Mouse (Mus musculus) lung, postnatal 14 days (tissue): ENCODE data around the gene Gemin2.

Source experiments
- DNase-seq: peaks from one replicate; pipeline ENCODE4 v3.0.0; 2021

The Gemin2 gene

DNA sequence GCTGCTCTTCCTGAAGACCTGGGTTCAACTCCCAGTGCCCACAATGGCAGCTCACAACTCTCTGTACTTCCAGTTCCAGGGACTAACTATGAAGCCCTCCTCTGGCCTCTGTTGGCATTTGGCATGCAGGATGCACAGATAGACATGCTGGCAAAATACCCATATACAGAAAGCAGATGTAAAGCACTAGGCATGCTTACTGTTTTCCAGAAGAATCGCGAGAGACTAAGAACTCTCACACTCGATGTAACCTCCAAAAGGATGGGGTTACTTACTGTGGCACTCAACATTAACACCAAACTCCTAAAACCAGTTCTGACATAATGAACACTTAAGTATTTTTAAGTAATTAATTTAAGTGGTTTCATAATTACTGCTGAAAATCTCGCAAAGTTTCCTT is 47.1 kb downstream of the Gemin2 start:
- no peak for DNase-seq

DNA sequence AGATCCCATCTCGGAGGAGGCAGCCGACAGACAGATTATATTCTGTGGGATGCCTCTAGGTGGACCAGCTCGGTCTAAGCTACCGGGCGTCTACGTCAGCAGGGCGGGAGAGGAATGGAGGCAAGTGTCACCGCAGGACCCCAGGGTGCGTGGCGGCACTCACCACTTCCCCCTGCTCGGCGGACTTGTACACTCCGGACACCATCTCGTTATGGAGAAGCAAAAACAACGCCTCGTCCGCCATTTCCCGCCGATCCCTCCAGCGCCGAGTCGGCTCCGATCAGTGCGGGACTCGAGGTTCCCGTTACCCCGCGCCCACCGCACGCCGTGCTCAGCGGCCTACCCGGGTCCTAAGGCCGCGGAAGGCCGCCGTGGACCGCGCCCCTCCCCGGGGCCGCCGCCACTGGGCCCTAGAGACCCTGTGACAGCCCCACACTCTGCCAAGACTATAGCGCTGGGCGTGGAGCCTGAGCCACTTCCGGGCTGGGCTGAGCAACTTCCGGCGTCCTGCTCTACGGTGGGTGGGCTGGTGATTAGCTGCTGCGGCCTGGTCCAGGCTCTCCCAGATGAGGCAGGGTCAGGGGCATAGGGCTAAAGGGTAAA is 47.9 kb downstream of the Gemin2 start, which contains the start of gene Trappc6b:
TSS of gene Trappc6b (minus strand) at position 480 of the 603 bp plus-strand sequence.
- peak; percentile 82 for DNase-seq

DNA sequence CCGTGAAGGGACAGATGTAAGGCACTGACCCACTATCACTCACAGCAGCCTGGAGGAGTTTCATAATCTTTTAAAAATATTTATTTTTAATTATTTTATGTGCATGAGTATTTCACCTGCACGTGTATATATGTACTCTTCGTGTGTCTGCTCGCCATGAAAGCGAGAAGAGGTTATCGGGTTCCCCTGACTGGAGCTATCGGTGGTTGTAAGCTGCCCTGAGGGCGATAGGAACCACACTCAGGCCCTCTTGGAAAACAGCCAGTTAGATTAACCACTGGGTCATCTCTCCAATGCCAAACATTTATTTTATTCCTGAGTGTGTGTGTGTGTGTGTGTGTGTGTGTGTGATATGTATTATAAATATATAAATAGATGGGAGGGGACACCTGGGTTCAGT is 51.6 kb downstream of the Gemin2 start:
- no peak for DNase-seq

DNA sequence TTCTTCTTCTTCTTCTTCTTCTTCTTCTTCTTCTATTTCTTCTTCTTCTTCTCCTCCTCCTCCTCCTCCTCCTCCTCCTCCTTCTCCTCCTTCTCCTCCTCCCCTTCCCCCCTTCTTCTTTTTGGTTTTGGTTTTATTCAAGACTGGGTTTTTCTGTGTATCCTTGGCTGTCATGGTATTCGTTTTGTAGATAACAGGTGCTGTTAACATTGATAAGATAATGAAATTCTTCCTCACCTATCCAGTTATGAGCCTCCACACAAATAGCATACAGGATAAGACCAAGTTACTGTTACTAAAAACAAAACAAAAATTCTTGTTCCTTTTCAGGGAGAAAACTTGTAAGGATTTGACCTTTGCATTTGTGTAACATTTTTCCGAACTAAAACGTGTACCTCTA is 52.6 kb downstream of the Gemin2 start:
- DNase-seq, result no peak

DNA sequence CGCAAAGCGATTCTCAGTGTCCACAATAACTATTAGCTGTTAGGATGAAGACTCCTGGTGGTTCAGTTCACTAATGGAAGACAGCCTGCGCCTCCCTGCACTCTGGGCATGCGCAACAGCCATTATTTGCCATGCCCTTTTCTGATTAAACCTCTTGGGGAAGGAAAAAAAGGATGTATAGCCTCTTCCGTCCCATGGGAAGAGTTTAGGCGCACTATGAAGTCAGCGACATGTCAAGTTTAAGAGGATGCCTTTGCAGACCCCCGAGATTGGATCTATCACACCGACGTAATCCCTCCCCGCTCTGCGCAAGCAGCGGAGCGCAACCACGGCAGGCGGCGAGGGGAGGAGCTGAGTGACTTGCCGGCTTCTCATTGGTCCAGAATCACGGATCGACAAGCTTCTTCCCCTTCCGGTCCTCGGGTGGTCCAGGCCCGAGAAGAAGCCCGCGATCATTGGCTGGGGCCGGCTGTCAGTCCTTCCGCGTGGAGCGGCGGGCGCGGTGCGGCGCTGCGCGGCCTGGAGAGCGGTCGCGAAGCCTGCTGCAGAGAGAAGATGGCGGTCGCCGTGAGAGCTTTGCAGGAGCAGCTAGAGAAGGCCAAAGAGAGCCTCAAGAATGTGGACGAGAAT is 53.4 kb downstream of the Gemin2 start, which contains the start of gene Pnn:
TSS of gene Pnn (plus strand) at position 437 of the 630 bp plus-strand sequence.
- DNase-seq, result peak; percentile 95

DNA sequence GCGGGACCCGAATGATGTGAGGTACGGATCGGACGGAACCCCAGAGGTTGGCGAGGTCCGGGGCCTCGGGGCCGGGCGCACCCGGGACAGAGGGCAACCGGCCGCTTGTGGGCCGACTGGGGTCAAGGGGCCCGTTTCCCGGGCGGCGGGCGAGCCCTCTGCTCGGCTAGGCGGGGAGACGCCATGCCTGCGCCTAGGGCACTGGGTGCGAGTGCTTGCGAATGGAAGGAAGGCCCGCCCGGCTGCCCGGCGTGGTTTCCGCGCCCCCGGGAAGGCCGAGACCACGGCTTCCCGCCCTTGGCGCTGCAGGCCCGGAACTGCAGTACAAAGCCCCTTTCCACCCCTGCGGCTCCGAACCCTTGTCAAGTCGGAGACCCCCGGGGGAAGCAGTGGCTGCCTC is 53.9 kb downstream of the Gemin2 start:
- peak; percentile 32 for DNase-seq

DNA sequence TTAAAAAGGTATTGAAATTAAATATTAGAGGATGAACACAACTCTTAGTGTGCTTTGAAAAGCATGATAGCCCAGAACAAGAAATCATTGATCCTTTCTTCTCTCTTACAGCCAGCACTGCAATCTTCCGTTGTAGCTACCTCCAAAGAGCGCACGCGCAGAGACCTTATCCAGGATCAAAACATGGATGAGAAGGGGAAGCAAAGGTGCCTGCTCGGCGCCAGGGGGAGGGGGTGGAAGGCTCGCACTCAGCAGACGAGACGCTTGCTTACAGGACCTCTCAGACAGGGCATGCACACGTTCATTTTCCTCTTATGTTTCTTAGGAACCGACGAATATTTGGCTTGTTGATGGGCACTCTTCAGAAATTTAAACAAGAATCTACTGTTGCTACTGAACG is 55.6 kb downstream of the Gemin2 start:
- DNase-seq, result no peak

DNA sequence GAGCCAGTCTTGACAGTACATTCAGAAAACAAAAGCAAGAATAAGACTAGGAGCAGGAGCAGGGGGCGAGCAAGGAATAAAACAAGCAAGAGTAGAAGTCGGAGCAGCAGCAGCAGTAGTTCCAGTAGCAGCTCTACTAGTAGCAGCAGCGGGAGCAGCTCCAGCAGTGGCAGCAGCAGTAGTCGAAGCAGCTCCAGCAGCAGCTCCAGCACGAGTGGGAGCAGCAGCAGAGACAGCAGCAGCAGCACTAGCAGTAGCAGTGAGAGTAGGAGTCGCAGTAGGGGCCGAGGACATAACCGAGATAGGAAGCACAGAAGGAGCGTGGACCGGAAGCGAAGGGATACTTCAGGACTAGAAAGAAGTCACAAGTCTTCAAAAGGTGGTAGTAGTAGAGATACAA is 59.1 kb downstream of the Gemin2 start:
- DNase-seq, result no peak

DNA sequence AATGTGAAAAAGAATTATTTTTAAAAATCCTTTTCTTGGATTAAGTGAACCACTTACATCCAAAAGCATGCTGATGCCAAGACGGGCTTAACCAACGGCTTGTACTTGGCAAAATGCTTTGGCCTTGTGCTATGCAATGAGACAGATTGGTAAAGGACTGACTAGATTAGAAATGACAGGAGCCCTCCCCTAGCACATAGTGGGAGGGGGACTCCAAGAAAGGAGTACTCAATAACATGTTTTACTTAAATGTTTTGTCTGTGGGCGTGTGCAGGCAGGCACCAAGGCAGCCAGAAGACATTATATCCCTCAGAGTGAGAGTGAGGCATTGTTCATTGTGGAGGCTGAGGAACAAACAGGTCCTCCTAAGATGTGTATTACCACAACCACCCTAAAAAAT is 60.9 kb downstream of the Gemin2 start:
- DNase-seq, result no peak

DNA sequence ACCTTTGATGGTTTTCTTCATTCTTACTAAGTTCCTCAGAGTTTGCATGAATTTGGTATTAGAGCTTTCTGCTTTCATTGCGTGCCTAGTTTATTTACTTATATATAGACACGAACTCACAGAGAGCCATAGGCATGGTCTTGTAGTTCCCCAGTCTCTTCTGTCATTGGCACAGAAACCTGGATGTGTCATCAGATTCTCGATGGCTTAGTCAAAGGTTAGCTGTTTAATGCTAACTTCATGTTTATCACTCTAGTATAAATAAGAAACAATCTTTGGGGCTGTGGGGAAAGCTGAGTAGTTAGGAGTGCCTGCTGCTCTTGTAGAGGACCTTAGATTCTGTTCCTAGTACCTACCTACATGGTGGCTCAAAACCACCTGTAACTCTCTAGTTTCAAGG is 63.8 kb downstream of the Gemin2 start:
- DNase-seq, result no peak

DNA sequence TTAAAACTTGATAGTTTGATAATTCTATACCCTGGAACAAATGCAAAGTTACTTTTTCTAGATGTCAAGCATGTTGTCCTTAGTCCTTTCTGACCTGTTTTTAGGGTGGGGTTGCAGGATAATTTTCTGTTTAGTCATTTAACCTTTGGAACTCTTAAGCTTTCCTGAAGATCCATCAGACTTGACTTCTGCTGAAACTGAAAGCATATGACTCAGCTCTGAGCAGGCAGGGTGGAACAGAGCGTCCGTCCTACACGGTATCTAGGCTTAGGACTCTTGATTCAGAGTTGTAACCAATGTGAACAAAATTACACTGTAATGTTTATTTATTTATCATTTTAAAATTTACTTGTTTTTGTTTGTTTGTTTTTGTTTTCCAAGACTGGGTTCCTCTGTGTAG is 64.7 kb downstream of the Gemin2 start:
- DNase-seq, result no peak
